Mouse (Mus musculus) lung, adult 2 months (tissue): Measurements from ENCODE around the gene Ppp6r2.

Source experiments
- CTCF ChIP-seq: fragments of 200-500 bp; IDR thresholded peaks from 2 replicates; pipeline ENCODE4 v1.5.1; 2011; ENCODE audit warnings: mild to moderate bottlenecking, low read length, control low read depth; ENCODE audit not compliant: insufficient read depth
- POLR2A ChIP-seq: fragments of 200-500 bp; IDR thresholded peaks from 2 replicates; pipeline ENCODE4 v1.6.1; 2011; ENCODE audit warnings: low read depth, mild to moderate bottlenecking, control low read depth, low read length, borderline replicate concordance; ENCODE audit errors: extremely low read depth

GRCm38 (mm10) chr15:89323656-89324055, 112.3 kb downstream of the Ppp6r2 start:
- TF ChIP-seq POLR2A, result no peak
- no peak for TF ChIP-seq CTCF
